Mouse (Mus musculus) embryonic facial prominence, embryonic 13.5 days (tissue): ENCODE measurements around the gene Ccdc87. TPM values are rescaled to one million over a fixed set of nuclear protein-coding genes. Genes with fewer than 3 reads are reported as not detected.
A peak's percentile ranks its signal among the peaks of the same experiment; 100 is the strongest.

Experiments used
- ATAC-seq: fragments of 200-750 bp; cut with Nextera tagmentation; 2 replicates; pipeline ENCODE4 v1.8.0; 2017; ENCODE audit warnings: low read depth; ENCODE audit not compliant: insufficient number of reproducible peaks, insufficient read depth, low FRiP score, low TSS enrichment
- H3K27ac ChIP-seq: fragments of 300-500 bp; sonication (generic); 2 replicates; pipeline ENCODE4 v1.5.1; 2015; ENCODE audit warnings: moderate library complexity, mild to moderate bottlenecking, inconsistent platforms
- H3K27me3 ChIP-seq: fragments of 300-500 bp; sonication (generic); 2 replicates; pipeline ENCODE4 v1.6.1; 2015; ENCODE audit warnings: mild to moderate bottlenecking, inconsistent platforms
- H3K36me3 ChIP-seq: fragments of 300-500 bp; sonication (generic); 2 replicates; pipeline ENCODE4 v1.6.1; 2015; ENCODE audit warnings: mild to moderate bottlenecking, inconsistent platforms
- H3K4me1 ChIP-seq: fragments of 300-500 bp; sonication (generic); 2 replicates; pipeline ENCODE4 v1.6.1; 2015; ENCODE audit warnings: inconsistent platforms
- H3K4me2 ChIP-seq: fragments of 300-500 bp; sonication (generic); 2 replicates; pipeline ENCODE4 v1.6.1; 2015; ENCODE audit warnings: moderate library complexity, mild to moderate bottlenecking, inconsistent platforms
- H3K4me3 ChIP-seq: fragments of 300-500 bp; sonication (generic); 2 replicates; pipeline ENCODE4 v1.5.1; 2015; ENCODE audit warnings: mild to moderate bottlenecking, inconsistent platforms
- H3K9ac ChIP-seq: fragments of 300-500 bp; sonication (generic); 2 replicates; pipeline ENCODE4 v1.6.1; 2015; ENCODE audit warnings: mild to moderate bottlenecking, inconsistent platforms
- H3K9me3 ChIP-seq: fragments of 300-500 bp; sonication (generic); 2 replicates; pipeline ENCODE4 v1.6.1; 2016; ENCODE audit warnings: inconsistent platforms
- WGBS: fragments of 180-500 bp; shearing (Covaris S2); methylation state at CpG from one replicate; pipeline ENCODE4 v1.1.7; 2015; ENCODE audit warnings: mixed read lengths; 5-methylcytosine and 5-hydroxymethylcytosine counted together
- polyA plus RNA-seq: library from polyadenylated mRNA; unstranded; fragments of >200 nt; fragmentation: Nextera tagmentation; extraction: Ambion mirVana; gene quantifications from 2 replicates; pipeline ENCODE4 v1.2.1, GENCODE M21; 2015

The Ccdc87 gene
- polyA plus RNA-seq = 0.06 and 0.26 TPM in 2 replicates

GRCm38 (mm10) chr19:4839149-4839548, at the start of gene Ccdc87, which contains the start of gene Ccs:
Ccdc87 (plus strand) TSS chr19:4839366.
Ccs (minus strand) TSS chr19:4839332.
- H3K9ac ChIP-seq = peak within 1 kb of the TSS; percentile 87
- H3K27me3 ChIP-seq = peaks cover 35% of the 10 kb centered on the region
- H3K4me3 ChIP-seq = peak within 1 kb of the TSS; percentile 68
- H3K4me1 ChIP-seq = peaks cover 17% of the 10 kb centered on the region
- no peaks in the 10 kb centered on the region; the same call in 1 of the 2 replicates for H3K36me3 ChIP-seq
- H3K4me2 ChIP-seq = peak within 1 kb of the TSS; percentile 94
- ATAC-seq = peak; percentile 95
- under 1% methylated on average over 25 of the region's 25 CpGs for WGBS
- 0 out of 2 replicates have a peak within 1 kb of the TSS, but pooled peaks have one; percentile 12 for H3K27ac ChIP-seq
- no peaks in the 10 kb centered on the region for H3K9me3 ChIP-seq

- Histone ChIP-seq H3K36me3 (peaks cover 47% of the 10 kb centered on the region), H3K4me2 (peak overlapping the region; percentile 72), H3K9ac (peak overlapping the region; percentile 83), H3K27me3 (no peaks in the 10 kb centered on the region), H3K4me3 (peak overlapping the region; percentile 75), H3K9me3 (no peaks in the 10 kb centered on the region), H3K27ac (peak overlapping the region; percentile 84), H3K4me1 (peaks cover 39% of the 10 kb centered on the region)
- ATAC-seq = peak; percentile 38; the same call in 1 of the 2 replicates
- whole genome bisulfite sequencing = under 1% methylated on average over 16 of the region's 16 CpGs
These were observed 45.8 kb upstream of the Ccdc87 start for GRCm38 (mm10) chr19:4793281-4793830.

- Histone ChIP-seq H3K27ac (peak within 1 kb of the TSS; percentile 84), H3K9me3 (no peaks in the 10 kb centered on the region), H3K36me3 (peaks cover 48% of the 10 kb centered on the region), H3K9ac (peak within 1 kb of the TSS; percentile 83), H3K4me3 (peak within 1 kb of the TSS; percentile 75), H3K4me1 (peaks cover 39% of the 10 kb centered on the region), H3K27me3 (no peaks in the 10 kb centered on the region), H3K4me2 (peak within 1 kb of the TSS; percentile 73)
- under 1% methylated on average over 31 of the region's 31 CpGs for WGBS
- ATAC-seq = peak; percentile 96
These were observed 45.2 kb upstream of the Ccdc87 start, which contains the start of gene Rbm4 for GRCm38 (mm10) chr19:4793831-4794422. Rbm4 (minus strand) TSS chr19:4793901.

- H3K27me3 ChIP-seq = no peaks in the 10 kb centered on the region
- H3K36me3 ChIP-seq = peaks cover 52% of the 10 kb centered on the region
- peaks cover 22% of the 10 kb centered on the region for H3K4me1 ChIP-seq
- H3K27ac ChIP-seq = no peak overlapping the region
- no peaks in the 10 kb centered on the region for H3K9me3 ChIP-seq
- no peak overlapping the region for H3K4me3 ChIP-seq
- H3K4me2 ChIP-seq = no peak overlapping the region
- WGBS = 50% methylated on average over 1 of the region's 1 CpGs
- no peak for ATAC-seq
- no peak overlapping the region for H3K9ac ChIP-seq
These were observed 43.2 kb upstream of the Ccdc87 start for GRCm38 (mm10) chr19:4795929-4796328.

GRCm38 (mm10) chr19:4797846-4798245, 41.3 kb upstream of the Ccdc87 start:
- 95% methylated on average over 2 of the region's 2 CpGs for WGBS
- Histone ChIP-seq H3K9me3 (no peaks in the 10 kb centered on the region), H3K4me2 (no peak overlapping the region), H3K4me1 (peaks cover 10% of the 10 kb centered on the region; the same call in 1 of the 2 replicates), H3K27ac (no peak overlapping the region), H3K27me3 (no peaks in the 10 kb centered on the region), H3K36me3 (peaks cover 58% of the 10 kb centered on the region), H3K4me3 (no peak overlapping the region), H3K9ac (no peak overlapping the region)
- ATAC-seq = no peak

- peaks cover 70% of the 10 kb centered on the region for H3K36me3 ChIP-seq
- no peak overlapping the region for H3K4me3 ChIP-seq
- H3K27me3 ChIP-seq = no peaks in the 10 kb centered on the region
- no peaks in the 10 kb centered on the region for H3K9me3 ChIP-seq
- H3K9ac ChIP-seq = no peak overlapping the region
- 96% methylated on average over 5 of the region's 5 CpGs for WGBS
- H3K4me1 ChIP-seq = peaks cover 10% of the 10 kb centered on the region; the same call in 1 of the 2 replicates
- H3K4me2 ChIP-seq = no peak overlapping the region
- no peak overlapping the region for H3K27ac ChIP-seq
- no peak for ATAC-seq
These were observed 40.1 kb upstream of the Ccdc87 start for GRCm38 (mm10) chr19:4799083-4799482.

GRCm38 (mm10) chr19:4802691-4803091, 36.5 kb upstream of the Ccdc87 start:
- no peak overlapping the region for H3K27ac ChIP-seq
- no peak for ATAC-seq
- H3K9me3 ChIP-seq = no peaks in the 10 kb centered on the region
- H3K4me2 ChIP-seq = no peak overlapping the region
- no peak overlapping the region for H3K9ac ChIP-seq
- H3K4me1 ChIP-seq = 0 out of 2 replicates have a peak, but pooled peaks cover 2% of the 10 kb centered on the region
- H3K4me3 ChIP-seq = no peak overlapping the region
- no peaks in the 10 kb centered on the region for H3K27me3 ChIP-seq
- WGBS = 94% methylated on average over 7 of the region's 7 CpGs
- peaks cover 67% of the 10 kb centered on the region for H3K36me3 ChIP-seq

- no peak overlapping the region for H3K27ac ChIP-seq
- H3K4me2 ChIP-seq = no peak overlapping the region
- H3K9me3 ChIP-seq = no peaks in the 10 kb centered on the region
- 86% methylated on average over 10 of the region's 10 CpGs for WGBS
- peaks cover 8% of the 10 kb centered on the region; the same call in 1 of the 2 replicates for H3K4me1 ChIP-seq
- no peaks in the 10 kb centered on the region for H3K27me3 ChIP-seq
- no peak for ATAC-seq
- H3K36me3 ChIP-seq = peaks cover 62% of the 10 kb centered on the region
- H3K4me3 ChIP-seq = no peak overlapping the region
- H3K9ac ChIP-seq = no peak overlapping the region
These were observed 35.9 kb upstream of the Ccdc87 start for GRCm38 (mm10) chr19:4803283-4803682.

- Histone ChIP-seq H3K36me3 (0 out of 2 replicates have a peak, but pooled peaks cover 4% of the 10 kb centered on the region), H3K27ac (peak overlapping the region; percentile 96), H3K4me1 (peaks cover 26% of the 10 kb centered on the region), H3K27me3 (no peaks in the 10 kb centered on the region), H3K9me3 (no peaks in the 10 kb centered on the region), H3K4me3 (peak overlapping the region; percentile 84), H3K9ac (peak overlapping the region; percentile 91), H3K4me2 (peak overlapping the region; percentile 75)
- ATAC-seq = no peak
- under 1% methylated on average over 14 of the region's 14 CpGs for WGBS
These were observed 28.9 kb upstream of the Ccdc87 start for GRCm38 (mm10) chr19:4810309-4810708.

- ATAC-seq = no peak
- no peaks in the 10 kb centered on the region for H3K27me3 ChIP-seq
- under 1% methylated on average over 15 of the region's 17 CpGs for WGBS
- H3K36me3 ChIP-seq = 0 out of 2 replicates have a peak, but pooled peaks cover 4% of the 10 kb centered on the region
- peak overlapping the region; percentile 75 for H3K4me2 ChIP-seq
- H3K4me1 ChIP-seq = peaks cover 26% of the 10 kb centered on the region
- H3K9me3 ChIP-seq = no peaks in the 10 kb centered on the region; the same call in 1 of the 2 replicates
- H3K4me3 ChIP-seq = peak overlapping the region; percentile 84
- H3K27ac ChIP-seq = peak overlapping the region; percentile 96
- H3K9ac ChIP-seq = peak overlapping the region; percentile 91
These were observed 28.5 kb upstream of the Ccdc87 start for GRCm38 (mm10) chr19:4810746-4811062.

GRCm38 (mm10) chr19:4811063-4811908, 27.9 kb upstream of the Ccdc87 start, which contains the start of the genes Gm21992 and Rbm14:
Gm21992 (minus strand) TSS chr19:4811612.
Rbm14 (minus strand) TSS chr19:4811634.
- Histone ChIP-seq H3K27me3 (no peaks in the 10 kb centered on the region), H3K4me2 (peak within 1 kb of the TSS; percentile 75), H3K36me3 (0 out of 2 replicates have a peak, but pooled peaks cover 4% of the 10 kb centered on the region), H3K9ac (peak within 1 kb of the TSS; percentile 91), H3K9me3 (no peaks in the 10 kb centered on the region; the same call in 1 of the 2 replicates), H3K27ac (peak within 1 kb of the TSS; percentile 96), H3K4me3 (peak within 1 kb of the TSS; percentile 84), H3K4me1 (peaks cover 26% of the 10 kb centered on the region)
- WGBS = under 1% methylated on average over 83 of the region's 83 CpGs
- ATAC-seq = peak; percentile 98
